Mouse (Mus musculus) forebrain, embryonic 16.5 days (tissue): Measurements from ENCODE around the gene Fras1. TPM values are rescaled to one million over a fixed set of nuclear protein-coding genes. Genes with fewer than 3 reads are reported as not detected.

Experiments
- ATAC-seq: fragments of 200-750 bp; cut with Nextera tagmentation; 2 replicates; pipeline ENCODE4 v1.8.0; 2017; ENCODE audit warnings: mild to moderate bottlenecking, moderate library complexity
- H3K27ac ChIP-seq: fragments of 300-500 bp; sonication (generic); 2 replicates; pipeline ENCODE4 v1.5.1; 2014; ENCODE audit warnings: low read length, control low read depth
- H3K27me3 ChIP-seq: fragments of 300-500 bp; sonication (generic); replicated peaks from 2 replicates; pipeline ENCODE4 v1.6.1; 2014; ENCODE audit warnings: low read length; ENCODE audit not compliant: control insufficient read depth, insufficient read depth
- H3K36me3 ChIP-seq: fragments of 300-500 bp; sonication (generic); 2 replicates; pipeline ENCODE4 v1.6.1; 2014; ENCODE audit not compliant: control insufficient read depth, insufficient read depth
- H3K4me1 ChIP-seq: fragments of 300-500 bp; sonication (generic); replicated peaks from 2 replicates; pipeline ENCODE4 v1.6.1; 2014; ENCODE audit warnings: low read length; ENCODE audit not compliant: control insufficient read depth, insufficient read depth
- H3K4me2 ChIP-seq: fragments of 300-500 bp; sonication (generic); 2 replicates; pipeline ENCODE4 v1.6.1; 2014; ENCODE audit warnings: mild to moderate bottlenecking, low read length, control low read depth
- H3K4me3 ChIP-seq: fragments of 300-500 bp; sonication (generic); replicated peaks from 2 replicates; pipeline ENCODE4 v1.5.1; 2014; ENCODE audit warnings: mild to moderate bottlenecking, low read length, control low read depth
- H3K9ac ChIP-seq: fragments of 300-500 bp; sonication (generic); replicated peaks from 2 replicates; pipeline ENCODE4 v1.6.1; 2014; ENCODE audit warnings: low read depth, low read length, control low read depth
- H3K9me3 ChIP-seq: fragments of 300-500 bp; sonication (generic); 2 replicates; pipeline ENCODE4 v1.6.1; 2016; ENCODE audit warnings: low read length; ENCODE audit not compliant: control insufficient read depth
- WGBS: fragments of 180-500 bp; shearing (Covaris S2); extraction: QIAGEN DNeasy Blood & Tissue Kit; methylation state at CpG from one replicate; pipeline ENCODE4 v1.1.7; 2014; 5-methylcytosine and 5-hydroxymethylcytosine counted together
- polyA plus RNA-seq: library from polyadenylated mRNA; unstranded; fragments of >200 nt; fragmentation: Nextera tagmentation; extraction: Ambion mirVana; gene quantifications from 2 replicates; pipeline ENCODE4 v1.2.1, GENCODE M21; 2015

The Fras1 gene
- polyA plus RNA-seq, 1 experiment from 2014 or later = 3.4 TPM

DNA sequence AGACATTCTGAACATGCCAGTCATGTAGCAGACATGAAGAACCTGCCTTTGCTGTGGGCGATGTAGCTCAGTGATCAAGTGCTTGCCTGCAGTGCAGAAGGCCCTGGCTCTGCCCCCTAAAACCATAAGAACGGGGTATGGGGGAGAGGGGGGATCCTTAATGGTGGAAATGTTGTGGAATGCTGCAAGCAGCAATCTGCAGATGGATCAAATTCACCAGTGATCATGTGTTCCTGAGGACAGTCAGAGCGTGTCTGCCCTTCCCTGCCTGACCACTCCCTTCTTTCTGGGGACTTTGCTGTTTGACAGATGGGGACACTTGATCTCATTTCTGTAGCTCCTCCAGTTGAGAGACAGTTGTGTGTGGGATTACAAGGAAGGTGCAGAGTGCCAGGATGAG lies 431.1 kb downstream of the Fras1 start:
- Histone ChIP-seq H3K4me3 (no peak overlapping the region), H3K9me3 (no peaks in the 10 kb centered on the region), H3K27me3 (no peaks in the 10 kb centered on the region), H3K4me1 (no peaks in the 10 kb centered on the region), H3K36me3 (no peaks in the 10 kb centered on the region), H3K9ac (no peak overlapping the region), H3K4me2 (no peak overlapping the region), H3K27ac (no peak overlapping the region)
- ATAC-seq = no peak
- WGBS = 87% methylated on average over 3 of the region's 3 CpGs

DNA sequence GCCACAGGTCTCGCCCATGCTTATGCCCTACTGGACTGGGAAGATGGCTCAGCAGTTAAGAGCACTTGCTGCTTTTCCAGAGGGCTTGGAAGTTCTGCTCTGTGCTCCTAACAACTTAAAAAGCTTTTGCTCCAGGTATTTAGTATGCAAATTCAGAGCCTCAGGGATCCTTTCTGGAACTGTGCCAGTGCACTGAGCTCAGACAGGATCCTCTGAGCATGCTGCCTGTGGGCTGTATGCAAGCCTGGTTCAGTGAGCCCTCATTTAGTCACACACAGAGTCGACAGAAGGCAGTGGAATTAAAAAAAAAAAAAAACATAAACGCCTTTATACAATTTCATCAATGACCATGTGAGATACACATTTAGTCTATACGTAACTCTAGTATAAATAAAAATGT lies 436.9 kb downstream of the Fras1 start:
- no peaks in the 10 kb centered on the region for H3K9me3 ChIP-seq
- H3K27me3 ChIP-seq = no peaks in the 10 kb centered on the region
- no peak overlapping the region for H3K4me3 ChIP-seq
- no peak overlapping the region for H3K9ac ChIP-seq
- H3K27ac ChIP-seq = no peak overlapping the region
- ATAC-seq = no peak
- H3K36me3 ChIP-seq = no peaks in the 10 kb centered on the region
- 64% methylated on average over 4 of the region's 4 CpGs for WGBS
- no peaks in the 10 kb centered on the region for H3K4me1 ChIP-seq
- H3K4me2 ChIP-seq = no peak overlapping the region

DNA sequence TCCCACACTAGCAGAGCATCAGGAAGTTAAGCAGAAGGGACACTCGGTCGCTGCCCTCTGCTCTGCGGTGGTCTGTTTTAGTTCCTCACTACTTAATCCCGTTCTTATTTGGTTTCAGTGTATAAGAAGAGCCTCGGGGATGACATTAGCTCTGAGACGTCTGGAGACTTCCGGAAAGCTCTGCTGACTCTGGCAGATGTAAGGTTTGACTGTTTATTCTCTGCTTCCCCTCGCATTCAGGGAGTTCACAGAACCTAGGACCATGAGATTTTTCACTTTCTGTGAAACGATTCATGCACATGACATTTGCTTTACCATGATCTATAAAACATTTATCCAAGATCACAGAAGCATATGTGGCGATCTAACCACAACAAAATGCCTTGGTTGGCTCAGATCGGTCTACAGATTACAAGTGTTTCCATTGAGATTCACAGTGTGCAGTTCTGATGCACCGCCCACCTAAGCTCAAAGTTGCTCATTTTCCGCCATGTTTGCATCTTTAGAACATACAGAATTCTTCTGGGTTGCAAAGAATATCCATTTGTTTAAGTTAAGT lies 451.1 kb downstream of the Fras1 start:
- no peak overlapping the region for H3K27ac ChIP-seq
- no peaks in the 10 kb centered on the region for H3K9me3 ChIP-seq
- H3K27me3 ChIP-seq = no peaks in the 10 kb centered on the region
- H3K4me1 ChIP-seq = no peaks in the 10 kb centered on the region
- 89% methylated on average over 13 of the region's 13 CpGs for WGBS
- no peak overlapping the region for H3K4me3 ChIP-seq
- no peak overlapping the region for H3K9ac ChIP-seq
- no peaks in the 10 kb centered on the region for H3K36me3 ChIP-seq
- H3K4me2 ChIP-seq = no peak overlapping the region
- ATAC-seq = no peak

DNA sequence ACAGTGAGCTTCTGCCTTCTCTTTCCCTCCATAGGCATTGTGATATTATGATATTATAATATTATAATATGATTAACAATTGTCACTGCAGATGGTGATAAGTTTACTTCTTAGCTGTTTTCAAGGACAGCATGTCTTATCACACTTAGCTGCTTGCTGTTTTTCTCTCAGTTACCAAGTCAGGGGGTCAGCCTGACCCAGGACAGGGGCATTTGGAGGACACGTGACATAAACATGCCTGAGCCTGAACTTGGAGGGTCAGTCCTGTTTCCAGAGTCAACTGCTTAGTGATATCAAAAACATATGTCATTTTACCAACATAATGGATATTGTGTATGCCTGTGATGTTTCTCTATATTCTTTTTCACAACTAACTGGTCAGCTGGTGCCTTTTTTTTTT lies 453.4 kb downstream of the Fras1 start:
- Histone ChIP-seq H3K9ac (no peak overlapping the region), H3K4me3 (no peak overlapping the region), H3K9me3 (no peaks in the 10 kb centered on the region), H3K36me3 (no peaks in the 10 kb centered on the region), H3K27ac (no peak overlapping the region), H3K4me2 (no peak overlapping the region), H3K4me1 (no peaks in the 10 kb centered on the region), H3K27me3 (no peaks in the 10 kb centered on the region)
- 90% methylated on average over 1 of the region's 1 CpGs for WGBS
- no peak for ATAC-seq

Other genes with a start within 250 kb of the Fras1 start
- 13.9 and 16.7 TPM in 2 replicates for gene Cnot6l, start 209.8 kb upstream of the Fras1 start, polyA plus RNA-seq
- gene Mrpl1, start 164.5 kb upstream of the Fras1 start, polyA plus RNA-seq = 16.9 and 20.7 TPM in 2 replicates